Mouse (Mus musculus): Measurements from ENCODE around the gene E4f1. TPM values are rescaled to one million over a fixed set of nuclear protein-coding genes. Genes with fewer than 3 reads are reported as not detected.

The E4f1 gene
- polyA plus RNA-seq, 1 experiment: 77.3 TPM

GRCm38 (mm10) chr17:24407116-24407803, 62.9 kb downstream of the E4f1 start:
- TF ChIP-seq POLR2A (IDR thresholded peaks at IDR 0.05; ENCODE audit: extremely low read depth, insufficient read depth, low read length) (no peak), CTCF (IDR thresholded peaks at IDR 0.05; ENCODE audit: extremely low read depth, insufficient read depth, low read length) (no peak)
- no peaks in the 10 kb centered on the region; the same call in 1 of the 2 replicates for H3K4me1 ChIP-seq (ENCODE audit: control insufficient read depth, insufficient read depth, low read length)
- H3K27ac ChIP-seq (ENCODE audit: insufficient read depth, low read length): no peak overlapping the region
- H3K4me3 ChIP-seq (ENCODE audit: insufficient read depth, low read length): no peak overlapping the region

DNA sequence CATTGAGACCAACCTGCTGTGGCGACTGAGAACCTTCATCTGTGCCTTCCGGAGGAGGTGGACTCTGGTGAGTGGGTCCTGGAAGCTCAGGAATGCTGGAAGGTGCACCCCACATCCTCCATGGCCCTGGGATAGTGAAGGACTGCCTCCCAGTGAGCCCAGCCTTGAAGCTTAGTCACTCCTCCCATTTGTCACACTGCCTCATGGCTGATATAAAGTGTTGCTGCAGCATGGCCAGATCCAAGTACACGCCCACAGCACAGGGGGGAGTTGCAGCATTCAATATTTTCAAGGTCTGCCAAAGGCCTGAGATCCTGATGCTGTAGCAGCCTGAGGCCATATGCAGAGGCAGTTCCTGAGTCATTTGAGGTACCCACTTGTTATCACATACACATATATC, 67.7 kb downstream of the E4f1 start:
- Histone ChIP-seq H3K4me3 (ENCODE audit: insufficient read depth, low read length) (no peak overlapping the region), H3K4me1 (ENCODE audit: control insufficient read depth, insufficient read depth, low read length) (no peaks in the 10 kb centered on the region; the same call in 1 of the 2 replicates), H3K27ac (ENCODE audit: insufficient read depth, low read length) (no peak overlapping the region)
- TF ChIP-seq POLR2A (IDR thresholded peaks at IDR 0.05; ENCODE audit: extremely low read depth, insufficient read depth, low read length) (no peak), CTCF (IDR thresholded peaks at IDR 0.05; ENCODE audit: extremely low read depth, insufficient read depth, low read length) (no peak)

DNA sequence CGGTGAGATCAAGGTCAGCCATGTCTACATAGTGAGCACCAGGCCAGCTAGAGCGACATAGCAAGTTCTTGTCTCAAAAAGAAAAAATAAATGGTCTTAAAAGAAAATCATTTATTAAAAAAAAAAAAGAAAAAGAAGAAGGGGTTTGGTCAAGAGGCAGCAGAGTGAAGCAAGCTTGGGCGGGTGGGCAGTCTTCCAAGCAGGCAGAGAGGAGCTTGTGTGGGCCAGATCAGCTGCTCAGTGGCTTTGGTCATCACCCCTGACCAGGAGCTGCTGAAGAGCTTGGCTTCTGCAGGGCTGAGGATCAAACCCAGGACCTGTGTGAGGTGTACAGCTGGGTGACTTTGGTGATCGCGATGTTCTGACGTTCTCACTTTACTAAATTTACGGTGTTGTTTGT, 75.7 kb downstream of the E4f1 start:
- Histone ChIP-seq H3K4me3 (ENCODE audit: insufficient read depth, low read length) (no peak overlapping the region), H3K27ac (ENCODE audit: insufficient read depth, low read length) (no peak overlapping the region), H3K4me1 (ENCODE audit: control insufficient read depth, insufficient read depth, low read length) (no peaks in the 10 kb centered on the region)
- TF ChIP-seq POLR2A (IDR thresholded peaks at IDR 0.05; ENCODE audit: extremely low read depth, insufficient read depth, low read length) (no peak), CTCF (IDR thresholded peaks at IDR 0.05; ENCODE audit: extremely low read depth, insufficient read depth, low read length) (no peak)

Other genes with a start within 250 kb of the E4f1 start
- gene Tedc2, start 249.5 kb downstream of the E4f1 start, polyA plus RNA-seq (2012; rRNA removed): 17.0 and 19.0 TPM in 2 replicates
- gene Ccnf, start 218.8 kb downstream of the E4f1 start, polyA plus RNA-seq (2012; rRNA removed): 4.4 and 4.8 TPM in 2 replicates
- 0.86 and 1.3 TPM in 2 replicates for gene Abca17, start 119.2 kb downstream of the E4f1 start, polyA plus RNA-seq (2012; rRNA removed)
- gene Abca3, start 118.4 kb downstream of the E4f1 start, polyA plus RNA-seq (2012; rRNA removed): 52.2 and 52.7 TPM in 2 replicates
- gene Rnps1, start 55.7 kb downstream of the E4f1 start, polyA plus RNA-seq (2012; rRNA removed): 264 and 280 TPM in 2 replicates
- 55.4 and 55.9 TPM in 2 replicates for gene Eci1, start 43.7 kb downstream of the E4f1 start, polyA plus RNA-seq (2012; rRNA removed)
- 19.0 and 20.7 TPM in 2 replicates for gene Dnase1l2, start 27.2 kb downstream of the E4f1 start, polyA plus RNA-seq (2012; rRNA removed)
- gene Pgp, start 79 bp upstream of the E4f1 start, polyA plus RNA-seq (2012; rRNA removed): 97.1 and 99.3 TPM in 2 replicates
- gene Bricd5, start 3.6 kb upstream of the E4f1 start, polyA plus RNA-seq (2012; rRNA removed): 1.1 and 1.4 TPM in 2 replicates
- gene Mlst8, start 8.8 kb upstream of the E4f1 start, polyA plus RNA-seq (2012; rRNA removed): 37.0 and 39.1 TPM in 2 replicates
- gene Caskin1, start 18.3 kb upstream of the E4f1 start, polyA plus RNA-seq (2012; rRNA removed): 106 and 109 TPM in 2 replicates
- gene Traf7, start 57.6 kb upstream of the E4f1 start, polyA plus RNA-seq (2012; rRNA removed): 176 and 187 TPM in 2 replicates
- gene Rab26, start 63.9 kb upstream of the E4f1 start, polyA plus RNA-seq (2012; rRNA removed): 97.3 and 102 TPM in 2 replicates
- 82.0 and 91.8 TPM in 2 replicates for gene Pkd1, start 79.5 kb upstream of the E4f1 start, polyA plus RNA-seq (2012; rRNA removed)
- gene Tsc2, start 162.3 kb upstream of the E4f1 start, polyA plus RNA-seq (2012; rRNA removed): 163 and 192 TPM in 2 replicates
- gene Nthl1, start 162.4 kb upstream of the E4f1 start, polyA plus RNA-seq (2012; rRNA removed): 9.7 and 10.8 TPM in 2 replicates
- gene Slc9a3r2, start 180.0 kb upstream of the E4f1 start, polyA plus RNA-seq (2012; rRNA removed): 68.2 and 69.0 TPM in 2 replicates
- 0.34 and 0.50 TPM in 2 replicates for gene Npw, start 188.1 kb upstream of the E4f1 start, polyA plus RNA-seq (2012; rRNA removed)
- 53.5 and 53.6 TPM in 2 replicates for gene Zfp598, start 199.4 kb upstream of the E4f1 start, polyA plus RNA-seq (2012; rRNA removed)
- gene Syngr3, start 219.6 kb upstream of the E4f1 start, polyA plus RNA-seq (2012; rRNA removed): 177 and 184 TPM in 2 replicates
- gene Gfer, start 225.8 kb upstream of the E4f1 start, polyA plus RNA-seq (2012; rRNA removed): 21.1 and 21.5 TPM in 2 replicates
- gene Noxo1, start 225.9 kb upstream of the E4f1 start, polyA plus RNA-seq (2012; rRNA removed): 5.2 and 6.4 TPM in 2 replicates
- 53.0 and 53.7 TPM in 2 replicates for gene Tbl3, start 237.3 kb upstream of the E4f1 start, polyA plus RNA-seq (2012; rRNA removed)
- gene Rnf151, start 247.8 kb upstream of the E4f1 start, polyA plus RNA-seq (2012; rRNA removed): 0.32 and 0.33 TPM in 2 replicates
- 980 and 1,011 TPM in 2 replicates for gene Rps2, start 247.8 kb upstream of the E4f1 start, polyA plus RNA-seq (2012; rRNA removed)

All from cortical plate, adult 2 months (tissue).